Mouse (Mus musculus) limb, embryonic 13.5 days (tissue): ENCODE measurements around the gene Xpr1. TPM values are rescaled to one million over a fixed set of nuclear protein-coding genes. Genes with fewer than 3 reads are reported as not detected.
A peak's percentile ranks its signal among the peaks of the same experiment; 100 is the strongest.

ENCODE experiments used
- ATAC-seq: fragments of 200-750 bp; cut with Nextera tagmentation; 2 replicates; pipeline ENCODE4 v1.8.0; 2017; ENCODE audit warnings: low read depth, moderate number of reproducible peaks, moderate TSS enrichment; ENCODE audit not compliant: low FRiP score
- H3K27ac ChIP-seq: fragments of 300-500 bp; sonication (generic); 2 replicates; pipeline ENCODE4 v1.5.1; 2015; ENCODE audit warnings: inconsistent platforms, mild to moderate bottlenecking, moderate library complexity
- H3K27me3 ChIP-seq: fragments of 300-500 bp; sonication (generic); 2 replicates; pipeline ENCODE4 v1.6.1; 2015; ENCODE audit warnings: mild to moderate bottlenecking, inconsistent platforms
- H3K36me3 ChIP-seq: fragments of 300-500 bp; sonication (generic); 2 replicates; pipeline ENCODE4 v1.6.1; 2015; ENCODE audit warnings: inconsistent platforms, mild to moderate bottlenecking, moderate library complexity
- H3K4me1 ChIP-seq: fragments of 300-500 bp; sonication (generic); 2 replicates; pipeline ENCODE4 v1.6.1; 2015; ENCODE audit warnings: inconsistent platforms
- H3K4me2 ChIP-seq: fragments of 300-500 bp; sonication (generic); replicated peaks from 2 replicates; pipeline ENCODE4 v1.6.1; 2015; ENCODE audit warnings: inconsistent platforms, mild to moderate bottlenecking, moderate library complexity
- H3K4me3 ChIP-seq: fragments of 300-500 bp; sonication (generic); 2 replicates; pipeline ENCODE4 v1.5.1; 2015; ENCODE audit warnings: moderate library complexity, mild to moderate bottlenecking, inconsistent platforms
- H3K9ac ChIP-seq: fragments of 300-500 bp; sonication (generic); 2 replicates; pipeline ENCODE4 v1.6.1; 2015; ENCODE audit warnings: mild to moderate bottlenecking, inconsistent platforms
- H3K9me3 ChIP-seq: fragments of 300-500 bp; sonication (generic); 2 replicates; pipeline ENCODE4 v1.6.1; 2016; ENCODE audit warnings: inconsistent platforms
- WGBS: fragments of 180-500 bp; shearing (Covaris S2); methylation state at CpG from one replicate; pipeline ENCODE4 v1.1.7; 2015; 5-methylcytosine and 5-hydroxymethylcytosine counted together
- polyA plus RNA-seq: library from polyadenylated mRNA; unstranded; fragments of >200 nt; fragmentation: Nextera tagmentation; extraction: Ambion mirVana; gene quantifications from 2 replicates; pipeline ENCODE4 v1.2.1, GENCODE M21; 2015

Xpr1 gene
- 8.8 and 10.0 TPM in 2 replicates for polyA plus RNA-seq

DNA sequence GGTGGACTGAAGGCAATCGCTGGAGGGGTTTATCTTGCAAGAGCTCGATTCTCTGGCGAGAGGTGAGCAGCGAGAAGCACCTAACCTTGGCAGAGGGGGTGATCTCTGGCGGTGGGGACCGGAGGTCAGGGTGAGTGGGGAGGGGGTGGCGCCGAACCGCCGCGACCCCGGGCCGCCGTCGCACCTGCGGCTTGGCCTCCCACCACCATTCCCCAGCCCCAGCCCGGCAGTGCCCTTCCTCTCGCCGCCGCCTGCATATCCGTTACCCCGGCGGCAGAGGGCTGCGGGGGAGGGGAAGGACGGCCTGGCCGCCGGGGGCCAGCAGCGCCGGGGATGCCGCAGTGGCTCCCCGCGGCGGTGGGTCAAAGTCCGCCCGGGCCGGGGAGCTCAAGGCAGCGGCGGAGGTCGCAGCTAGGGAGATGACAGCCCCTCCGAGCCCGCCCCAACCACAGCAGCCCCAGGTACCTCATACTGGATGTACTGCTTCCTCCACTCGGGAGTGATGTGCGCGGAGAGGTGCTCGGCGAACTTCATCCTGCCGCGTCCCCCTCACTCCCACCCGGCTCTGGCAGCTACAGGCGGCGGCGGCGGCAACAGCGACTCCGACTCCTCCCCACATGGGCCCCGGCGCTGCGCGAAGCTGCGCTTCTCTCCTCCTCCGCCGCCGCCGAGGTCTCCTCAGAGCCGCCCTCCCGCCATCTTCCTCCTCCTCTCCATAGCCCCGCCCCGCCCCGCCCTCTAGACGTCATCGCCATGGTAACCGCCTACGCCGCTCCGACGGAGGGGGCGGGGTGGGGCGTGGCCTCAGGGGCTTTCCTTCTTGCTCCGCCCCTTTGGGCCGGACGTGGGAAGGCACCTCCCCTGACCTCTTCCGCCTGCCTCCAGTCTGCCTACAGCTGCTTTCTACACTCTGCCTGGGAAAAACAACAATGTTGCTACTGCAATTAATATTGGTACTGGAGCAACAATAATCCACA lies at the start of gene Xpr1:
TSS of gene Xpr1 (minus strand) at position 715 of the 977 bp plus-strand sequence.
- Histone ChIP-seq H3K27me3 (no peaks in the 10 kb centered on the region), H3K4me3 (peak within 1 kb of the TSS; percentile 90), H3K4me1 (peaks cover 6% of the 10 kb centered on the region), H3K27ac (peak within 1 kb of the TSS; percentile 85), H3K36me3 (no peaks in the 10 kb centered on the region), H3K9ac (peak within 1 kb of the TSS; percentile 87), H3K9me3 (no peaks in the 10 kb centered on the region), H3K4me2 (peak within 1 kb of the TSS; percentile 83)
- WGBS = under 1% methylated on average over 76 of the region's 82 CpGs
- peak; percentile 97 for ATAC-seq

- Histone ChIP-seq H3K9me3 (no peaks in the 10 kb centered on the region), H3K4me1 (no peaks in the 10 kb centered on the region), H3K4me3 (no peak overlapping the region), H3K9ac (no peak overlapping the region), H3K36me3 (no peaks in the 10 kb centered on the region), H3K4me2 (no peak overlapping the region), H3K27me3 (no peaks in the 10 kb centered on the region), H3K27ac (no peak overlapping the region)
- no peak for ATAC-seq
- 19% methylated on average over 10 of the region's 10 CpGs for WGBS
Observed at GRCm38 (mm10) chr1:155463442-155463841, 46.2 kb upstream of the Xpr1 start.

DNA sequence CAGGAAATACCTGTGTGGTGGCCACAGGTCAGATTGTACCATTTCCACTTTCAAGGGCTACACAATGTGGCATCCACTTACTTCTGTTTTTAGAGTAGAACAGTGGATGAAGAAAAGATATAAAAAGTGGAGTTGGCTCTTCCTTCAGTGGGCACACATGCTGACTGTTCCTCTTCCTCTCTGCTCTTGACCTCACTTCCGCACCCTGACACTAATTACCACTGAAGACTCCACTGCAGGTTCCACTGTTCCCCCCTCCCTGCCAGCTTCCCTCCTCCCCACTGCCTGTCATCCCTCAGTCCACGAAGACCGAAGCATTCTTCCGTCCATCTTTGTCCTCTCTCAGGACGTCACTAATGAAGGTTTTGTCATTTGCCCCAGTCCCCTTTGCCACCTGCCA lies 45.4 kb upstream of the Xpr1 start:
- Histone ChIP-seq H3K4me3 (no peak overlapping the region), H3K4me2 (no peak overlapping the region), H3K9ac (no peak overlapping the region), H3K27ac (no peak overlapping the region), H3K9me3 (no peaks in the 10 kb centered on the region), H3K4me1 (no peaks in the 10 kb centered on the region), H3K27me3 (no peaks in the 10 kb centered on the region), H3K36me3 (no peaks in the 10 kb centered on the region)
- WGBS = 84% methylated on average over 5 of the region's 5 CpGs
- ATAC-seq = no peak

GRCm38 (mm10) chr1:155457532-155457931 lies 40.3 kb upstream of the Xpr1 start:
- Histone ChIP-seq H3K36me3 (no peaks in the 10 kb centered on the region), H3K27ac (no peak overlapping the region), H3K9ac (no peak overlapping the region), H3K4me2 (no peak overlapping the region), H3K9me3 (no peaks in the 10 kb centered on the region), H3K27me3 (no peaks in the 10 kb centered on the region), H3K4me3 (no peak overlapping the region), H3K4me1 (no peaks in the 10 kb centered on the region)
- 89% methylated on average over 7 of the region's 7 CpGs for WGBS
- no peak for ATAC-seq

GRCm38 (mm10) chr1:155453180-155453579 lies 36.0 kb upstream of the Xpr1 start:
- no peak overlapping the region for H3K9ac ChIP-seq
- no peak for ATAC-seq
- H3K9me3 ChIP-seq = no peaks in the 10 kb centered on the region
- no peaks in the 10 kb centered on the region for H3K36me3 ChIP-seq
- no peaks in the 10 kb centered on the region for H3K4me1 ChIP-seq
- WGBS = 74% methylated on average over 8 of the region's 8 CpGs
- H3K4me2 ChIP-seq = no peak overlapping the region
- H3K27me3 ChIP-seq = no peaks in the 10 kb centered on the region
- no peak overlapping the region for H3K4me3 ChIP-seq
- no peak overlapping the region for H3K27ac ChIP-seq

GRCm38 (mm10) chr1:155448932-155449331 lies 31.7 kb upstream of the Xpr1 start:
- Histone ChIP-seq H3K4me3 (no peak overlapping the region), H3K36me3 (no peaks in the 10 kb centered on the region), H3K27ac (no peak overlapping the region), H3K9ac (no peak overlapping the region), H3K4me1 (no peaks in the 10 kb centered on the region), H3K27me3 (no peaks in the 10 kb centered on the region), H3K4me2 (no peak overlapping the region), H3K9me3 (no peaks in the 10 kb centered on the region)
- 63% methylated on average over 2 of the region's 2 CpGs for WGBS
- ATAC-seq = no peak; the same call in 1 of the 2 replicates

DNA sequence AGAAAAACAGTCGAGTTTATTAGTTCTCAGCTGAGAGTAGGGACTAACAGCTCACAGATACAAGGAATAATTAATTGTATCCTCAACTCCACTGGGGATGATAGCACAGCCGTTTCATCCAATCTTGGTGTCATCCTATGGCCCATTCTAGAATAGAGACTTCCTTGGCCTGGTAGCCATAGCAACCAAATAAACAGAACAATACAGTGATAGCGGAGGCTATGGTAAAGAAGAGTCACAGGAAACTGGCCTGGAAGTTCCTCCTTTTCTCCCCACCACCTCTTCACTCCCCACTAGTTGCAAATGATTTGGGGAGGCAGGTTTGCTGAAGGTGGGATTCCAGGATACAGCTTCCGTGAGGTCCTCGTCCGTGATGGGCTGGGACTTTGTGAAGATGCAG lies 30.1 kb upstream of the Xpr1 start:
- no peak overlapping the region for H3K4me2 ChIP-seq
- 83% methylated on average over 6 of the region's 6 CpGs for WGBS
- no peaks in the 10 kb centered on the region for H3K4me1 ChIP-seq
- H3K27ac ChIP-seq = no peak overlapping the region
- H3K9me3 ChIP-seq = no peaks in the 10 kb centered on the region
- no peak for ATAC-seq
- H3K4me3 ChIP-seq = no peak overlapping the region
- H3K36me3 ChIP-seq = no peaks in the 10 kb centered on the region
- no peak overlapping the region for H3K9ac ChIP-seq
- H3K27me3 ChIP-seq = no peaks in the 10 kb centered on the region

DNA sequence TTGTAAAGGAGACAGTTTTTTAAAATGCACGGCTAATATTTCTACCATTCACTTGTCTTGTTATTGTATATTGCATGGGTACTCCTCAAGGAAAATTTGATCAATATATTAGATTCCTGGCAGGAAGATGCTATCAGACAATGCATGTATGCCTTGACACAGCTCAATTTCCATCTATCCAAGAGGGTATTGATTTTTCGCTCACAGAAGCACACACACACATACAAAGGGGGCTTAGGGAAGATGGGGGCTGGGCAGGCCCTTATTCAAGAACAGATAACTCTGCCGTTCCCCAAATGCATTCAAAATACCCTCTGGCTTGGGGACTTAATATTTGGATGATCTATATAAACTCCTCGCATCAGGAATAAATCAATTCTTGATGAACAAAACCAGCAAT lies 25.9 kb upstream of the Xpr1 start:
- no peaks in the 10 kb centered on the region for H3K9me3 ChIP-seq
- no peak overlapping the region for H3K9ac ChIP-seq
- H3K4me2 ChIP-seq = no peak overlapping the region
- no peak overlapping the region for H3K27ac ChIP-seq
- H3K4me3 ChIP-seq = no peak overlapping the region
- H3K36me3 ChIP-seq = no peaks in the 10 kb centered on the region
- WGBS = 90% methylated on average over 4 of the region's 4 CpGs
- ATAC-seq = no peak
- H3K27me3 ChIP-seq = no peaks in the 10 kb centered on the region
- peaks cover 3% of the 10 kb centered on the region; the same call in 1 of the 2 replicates for H3K4me1 ChIP-seq

- peaks cover 6% of the 10 kb centered on the region for H3K4me1 ChIP-seq
- 73% methylated on average over 13 of the region's 13 CpGs for WGBS
- H3K9ac ChIP-seq = no peak overlapping the region
- H3K4me3 ChIP-seq = no peak overlapping the region
- ATAC-seq = no peak
- no peaks in the 10 kb centered on the region for H3K36me3 ChIP-seq
- H3K4me2 ChIP-seq = no peak overlapping the region
- H3K27ac ChIP-seq = no peak overlapping the region
- no peaks in the 10 kb centered on the region for H3K27me3 ChIP-seq
- H3K9me3 ChIP-seq = no peaks in the 10 kb centered on the region
Observed at GRCm38 (mm10) chr1:155442521-155443001, 25.3 kb upstream of the Xpr1 start.

DNA sequence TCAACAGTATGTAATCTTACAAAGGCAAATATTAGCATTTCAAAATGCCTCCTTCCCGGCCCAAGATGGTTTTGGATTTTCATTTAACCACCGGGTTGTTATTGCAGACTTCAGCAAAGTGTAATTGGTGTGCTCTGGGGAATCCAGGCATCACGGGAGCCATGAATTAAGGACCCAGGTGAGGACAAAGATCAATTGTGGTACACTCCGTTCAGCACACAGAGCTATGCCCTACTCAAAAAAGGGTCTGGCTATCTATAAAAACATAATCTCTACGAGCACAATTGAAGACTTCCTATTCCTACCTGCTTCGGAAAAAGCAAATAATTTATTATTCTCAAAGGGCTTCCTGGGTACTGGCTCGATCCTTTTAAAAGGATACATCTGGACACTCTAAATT lies 22.3 kb upstream of the Xpr1 start:
- H3K36me3 ChIP-seq = no peaks in the 10 kb centered on the region
- no peak overlapping the region for H3K4me2 ChIP-seq
- H3K4me1 ChIP-seq = peaks cover 6% of the 10 kb centered on the region
- no peaks in the 10 kb centered on the region for H3K27me3 ChIP-seq
- H3K9me3 ChIP-seq = no peaks in the 10 kb centered on the region
- ATAC-seq = no peak
- no peak overlapping the region for H3K27ac ChIP-seq
- 29% methylated on average over 7 of the region's 7 CpGs for WGBS
- no peak overlapping the region for H3K9ac ChIP-seq
- no peak overlapping the region for H3K4me3 ChIP-seq

DNA sequence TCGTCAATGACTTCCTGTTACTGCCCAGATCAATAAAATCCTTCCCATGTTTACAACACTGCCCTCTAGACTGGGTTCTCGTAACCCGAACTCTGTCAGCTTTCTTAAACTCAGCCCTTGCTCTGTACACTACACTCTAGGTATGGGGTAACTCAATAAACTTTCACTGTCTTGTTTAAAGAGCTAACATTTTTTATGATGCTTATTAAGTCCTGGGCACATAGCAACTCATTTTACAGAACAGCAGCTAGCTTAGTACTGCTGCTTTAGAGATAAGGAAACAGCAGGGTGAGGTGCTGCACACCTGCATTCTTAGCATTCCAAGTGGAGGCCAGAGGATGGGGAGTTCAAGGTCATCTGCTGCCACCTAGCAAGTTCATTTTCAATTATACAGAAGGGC lies 21.3 kb upstream of the Xpr1 start:
- no peak overlapping the region for H3K4me3 ChIP-seq
- H3K9me3 ChIP-seq = no peaks in the 10 kb centered on the region
- H3K4me1 ChIP-seq = peaks cover 6% of the 10 kb centered on the region
- ATAC-seq = no peak
- H3K36me3 ChIP-seq = no peaks in the 10 kb centered on the region
- WGBS = 19% methylated on average over 3 of the region's 3 CpGs
- H3K27ac ChIP-seq = no peak overlapping the region
- H3K27me3 ChIP-seq = no peaks in the 10 kb centered on the region
- H3K4me2 ChIP-seq = no peak overlapping the region
- no peak overlapping the region for H3K9ac ChIP-seq

DNA sequence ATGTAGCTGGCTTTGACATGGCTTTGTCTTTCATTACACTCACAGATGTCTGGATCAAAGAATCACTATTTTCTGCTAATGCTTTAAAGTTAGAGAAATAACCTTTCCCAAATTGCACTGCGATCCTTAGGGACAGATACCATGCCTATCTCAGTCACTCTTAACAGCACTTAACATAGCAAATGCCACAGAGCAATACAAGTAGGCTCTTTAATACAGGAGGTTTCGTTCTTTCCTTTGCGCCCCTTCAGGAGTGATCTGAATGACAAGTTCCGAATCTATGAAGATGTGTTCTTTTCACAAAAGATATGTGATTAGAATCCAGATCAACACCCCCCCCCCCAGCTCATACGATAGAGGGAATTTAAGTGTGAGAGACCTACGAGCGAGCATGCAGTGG lies 12.1 kb upstream of the Xpr1 start:
- Histone ChIP-seq H3K36me3 (no peaks in the 10 kb centered on the region), H3K4me3 (no peak overlapping the region), H3K9me3 (no peaks in the 10 kb centered on the region), H3K4me1 (no peaks in the 10 kb centered on the region), H3K9ac (no peak overlapping the region), H3K27me3 (no peaks in the 10 kb centered on the region), H3K4me2 (no peak overlapping the region), H3K27ac (no peak overlapping the region)
- 80% methylated on average over 7 of the region's 7 CpGs for WGBS
- ATAC-seq = no peak
